Mouse (Mus musculus) myocyte (in vitro differentiated cells): ENCODE measurements around the gene Cant1.

Experiments used
- CEBPB ChIP-seq: IDR thresholded peaks from 2 replicates; pipeline ENCODE4 v1.6.1; 2011; ENCODE audit warnings: mild to moderate bottlenecking, moderate library complexity; ENCODE audit not compliant: poor library complexity, insufficient read depth, severe bottlenecking
- E2F4 ChIP-seq: IDR thresholded peaks from one replicate; pipeline ENCODE4 v1.6.1; 2011; ENCODE audit warnings: mild to moderate bottlenecking, control low read depth, moderate library complexity; ENCODE audit not compliant: insufficient read depth
- MAX ChIP-seq: IDR thresholded peaks from one replicate; pipeline ENCODE4 v1.6.1; 2011; ENCODE audit warnings: low read depth, mild to moderate bottlenecking, control low read depth
- MYOD1 ChIP-seq, 3 experiments: IDR thresholded peaks; one replicate each; pipeline ENCODE4 v1.6.1; 2011; ENCODE audit warnings: control low read depth in 2 of 3, low read depth in 2 of 3, mild to moderate bottlenecking in 2 of 3, moderate library complexity in 1 of 3; ENCODE audit not compliant: insufficient read length in 2 of 3, control insufficient read depth in 1 of 3
- POLR2A ChIP-seq: IDR thresholded peaks from one replicate; pipeline ENCODE4 v1.6.1; 2011; ENCODE audit warnings: low read depth, mild to moderate bottlenecking, control low read depth, moderate library complexity; ENCODE audit not compliant: insufficient read length
- SRF ChIP-seq: IDR thresholded peaks from one replicate; pipeline ENCODE4 v1.6.1; 2011; ENCODE audit warnings: low read depth; ENCODE audit not compliant: control insufficient read depth, insufficient read length
- TCF12 ChIP-seq: IDR thresholded peaks from one replicate; pipeline ENCODE4 v1.6.1; 2011; ENCODE audit warnings: mild to moderate bottlenecking, control low read depth; ENCODE audit not compliant: poor library complexity, insufficient read depth, severe bottlenecking
- USF1 ChIP-seq: IDR thresholded peaks from one replicate; pipeline ENCODE4 v1.6.1; 2011; ENCODE audit warnings: low read depth, mild to moderate bottlenecking, control low read depth, moderate library complexity

- TF ChIP-seq E2F4: no peak
- no peak for TF ChIP-seq SRF
- TF ChIP-seq POLR2A: no peak
- TF ChIP-seq USF1: no peak
- no peak for TF ChIP-seq CEBPB
- TF ChIP-seq TCF12: no peak
- TF ChIP-seq MYOD1 (IDR thresholded peaks at IDR 0.05; ENCODE audit: control insufficient read depth in 1 of 3, insufficient read length in 2 of 3, low read depth in 2 of 3): no peak
- TF ChIP-seq MAX: no peak
Measured at GRCm38 (mm10) chr11:118401760-118402280, 17.1 kb downstream of the Cant1 start, which contains the start of gene Lgals3bp.
